ENCODE assay signal across 7 mouse cellular contexts in genomic region chr16:20097069-20097710, GRCm38 (mm10). TPM values are rescaled to one million over a fixed set of nuclear protein-coding genes. Genes with fewer than 3 reads are reported as not detected.
DNase-seq lines count a peak whose midpoint lies in the region; ATAC-seq lines count a peak whose summit lies in the region.

Gene Klhl24 (plus strand): TSS chr16:20097542.

- peak; percentile 88 for DNase-seq in adrenal gland, postnatal 25 days
- peak; percentile 100 for DNase-seq in heart, adult 11 months
- peak; percentile 92 for DNase-seq in kidney, adult 18-20 months
- peak; percentile 94 for DNase-seq in limb, embryonic 11.5 days (ENCODE audit: low spot score)
- peak; percentile 98 for DNase-seq in midbrain, embryonic 14.5 days
- DNase-seq in spleen, adult 18-20 months, result peak; percentile 86 to 90

- ATAC-seq in embryonic facial prominence, embryonic 12.5 days (ENCODE audit: insufficient number of reproducible peaks, insufficient read depth, low FRiP score, low TSS enrichment), result peak; percentile 94
- ATAC-seq in limb, embryonic 11.5 days (ENCODE audit: insufficient number of reproducible peaks, low FRiP score, low TSS enrichment, low read depth), result peak; percentile 89
- peak; percentile 97 for ATAC-seq in midbrain, embryonic 14.5 days (ENCODE audit: low FRiP score, low TSS enrichment)

- H3K27me3 ChIP-seq in embryonic facial prominence, embryonic 12.5 days, result no peaks in the 10 kb centered on the region
- no peaks in the 10 kb centered on the region for H3K27me3 ChIP-seq in limb, embryonic 11.5 days (ENCODE audit: control insufficient read depth, insufficient read depth, low read length)
- no peaks in the 10 kb centered on the region for H3K27me3 ChIP-seq in midbrain, embryonic 14.5 days (ENCODE audit: control insufficient read depth, insufficient read depth, low read length)

- WGBS in embryonic facial prominence, embryonic 12.5 days, result 1% methylated on average over 29 of the region's 29 CpGs
- WGBS in limb, embryonic 11.5 days, result under 1% methylated on average over 29 of the region's 29 CpGs
- 1% methylated on average over 29 of the region's 29 CpGs for WGBS in midbrain, embryonic 14.5 days

- peak within 1 kb of the TSS; percentile 95 for H3K27ac ChIP-seq in embryonic facial prominence, embryonic 12.5 days
- H3K27ac ChIP-seq in limb, embryonic 11.5 days (replicated peaks; ENCODE audit: low read depth, low read length), result peak within 1 kb of the TSS; percentile 90
- peak within 1 kb of the TSS; percentile 99 for H3K27ac ChIP-seq in midbrain, embryonic 14.5 days (replicated peaks; ENCODE audit: low read depth, low read length)

- H3K9ac ChIP-seq in embryonic facial prominence, embryonic 12.5 days, result peak within 1 kb of the TSS; percentile 85
- peak within 1 kb of the TSS; percentile 96 for H3K9ac ChIP-seq in limb, embryonic 11.5 days (ENCODE audit: low read length)
- peak within 1 kb of the TSS; percentile 99 for H3K9ac ChIP-seq in midbrain, embryonic 14.5 days (replicated peaks; ENCODE audit: low read length)

- no peaks in the 10 kb centered on the region for H3K4me1 ChIP-seq in embryonic facial prominence, embryonic 12.5 days
- H3K4me1 ChIP-seq in limb, embryonic 11.5 days (ENCODE audit: control insufficient read depth, insufficient read depth, low read length), result no peaks in the 10 kb centered on the region
- peaks cover 8% of the 10 kb centered on the region; the same call in 1 of the 2 replicates for H3K4me1 ChIP-seq in midbrain, embryonic 14.5 days (ENCODE audit: control insufficient read depth, insufficient read depth, low read length)

- peak within 1 kb of the TSS; percentile 87 for H3K4me3 ChIP-seq in embryonic facial prominence, embryonic 12.5 days
- H3K4me3 ChIP-seq in limb, embryonic 11.5 days (ENCODE audit: low read depth, low read length), result peak within 1 kb of the TSS; percentile 94
- peak within 1 kb of the TSS; percentile 98 for H3K4me3 ChIP-seq in midbrain, embryonic 14.5 days (replicated peaks; ENCODE audit: low read depth, low read length)

- H3K9me3 ChIP-seq in embryonic facial prominence, embryonic 12.5 days, result no peaks in the 10 kb centered on the region
- H3K9me3 ChIP-seq in limb, embryonic 11.5 days (ENCODE audit: control insufficient read depth, low read length), result no peaks in the 10 kb centered on the region
- no peaks in the 10 kb centered on the region; the same call in 1 of the 2 replicates for H3K9me3 ChIP-seq in midbrain, embryonic 14.5 days (ENCODE audit: control insufficient read depth, low read length)

- H3K36me3 ChIP-seq in embryonic facial prominence, embryonic 12.5 days, result peaks cover under 1% of the 10 kb centered on the region; the same call in 1 of the 2 replicates
- no peaks in the 10 kb centered on the region for H3K36me3 ChIP-seq in limb, embryonic 11.5 days (ENCODE audit: control insufficient read depth, insufficient read depth, low read length)
- no peaks in the 10 kb centered on the region for H3K36me3 ChIP-seq in midbrain, embryonic 14.5 days (ENCODE audit: control insufficient read depth, insufficient read depth, low read length)

- peak within 1 kb of the TSS; percentile 51 for H3K4me2 ChIP-seq in embryonic facial prominence, embryonic 12.5 days (replicated peaks)
- H3K4me2 ChIP-seq in limb, embryonic 11.5 days (ENCODE audit: low read depth, severe bottlenecking), result peak within 1 kb of the TSS; percentile 48
- H3K4me2 ChIP-seq in midbrain, embryonic 14.5 days (ENCODE audit: low read length), result peak within 1 kb of the TSS; percentile 59

RNA-seq across cellular contexts. Expression of gene Klhl24, which starts in this region (rescaled TPM):
- 62.1 and 114 TPM in 2 replicates for total RNA-seq in adrenal gland, postnatal 25 days (2021)
- 36.9 and 38.7 TPM in 2 replicates for polyA plus RNA-seq in embryonic facial prominence, embryonic 12.5 days (2016; fragmentation: Nextera tagmentation; extraction: Ambion mirVana)
- polyA plus RNA-seq in limb, embryonic 11.5 days (2014; fragmentation: Nextera tagmentation; extraction: Ambion mirVana), result 30.1 and 30.5 TPM in 2 replicates
- polyA plus RNA-seq in midbrain, embryonic 14.5 days (2014; fragmentation: Nextera tagmentation; extraction: Ambion mirVana), result 55.8 and 71.3 TPM in 2 replicates

Comparison
In these comparisons a context has a peak if more than half of its experiments do, and no peak if none do; other contexts are left out.
1. Peak in every context shown above with its lines: DNase-seq, ATAC-seq, H3K4me3 ChIP-seq and H3K27ac ChIP-seq.